ENCODE assay signal across 9 mouse cellular contexts in genomic region chr2:33486866-33487265, GRCm38 (mm10). TPM values are rescaled to one million over a fixed set of nuclear protein-coding genes. Genes with fewer than 3 reads are reported as not detected.
DNase-seq lines count a peak whose midpoint lies in the region; ATAC-seq lines count a peak whose summit lies in the region.
"Had no signal": no experiment of that assay in that cellular context is flagged by ENCODE, and none has a peak within 500 bp of the region (broad histone marks: within the 10 kb centered on the region; RNA-seq: fewer than 3 reads in every experiment).

No protein-coding gene starts in this region.

- H3K9me3 ChIP-seq in forebrain, embryonic 15.5 days: no peaks in the 10 kb centered on the region
- no peaks in the 10 kb centered on the region for H3K9me3 ChIP-seq in hindbrain, embryonic 14.5 days (ENCODE audit: control insufficient read depth, low read length)
- no peaks in the 10 kb centered on the region for H3K9me3 ChIP-seq in midbrain, embryonic 15.5 days
- H3K9me3 ChIP-seq: midbrain, embryonic 12.5 days had no signal

- no peaks in the 10 kb centered on the region for H3K36me3 ChIP-seq in forebrain, embryonic 15.5 days
- no peaks in the 10 kb centered on the region for H3K36me3 ChIP-seq in hindbrain, embryonic 14.5 days (replicated peaks; ENCODE audit: control insufficient read depth, insufficient read depth)
- H3K36me3 ChIP-seq in midbrain, embryonic 15.5 days (replicated peaks): no peaks in the 10 kb centered on the region
- H3K36me3 ChIP-seq: midbrain, embryonic 12.5 days had no signal

- peak; percentile 31; the same call in 1 of the 2 replicates for ATAC-seq in cerebellum, adult (ENCODE audit: insufficient number of reproducible peaks, low FRiP score, low TSS enrichment)
- ATAC-seq in forebrain, embryonic 15.5 days (replicated peaks): peak; percentile 48; the same call in 1 of the 2 replicates
- peak; percentile 60; the same call in 1 of the 2 replicates for ATAC-seq in hindbrain, embryonic 14.5 days (ENCODE audit: low FRiP score)
- peak; percentile 67; the same call in 1 of the 2 replicates for ATAC-seq in midbrain, embryonic 15.5 days (replicated peaks)

- no peaks in the 10 kb centered on the region; the same call in 1 of the 2 replicates for H3K27me3 ChIP-seq in forebrain, embryonic 15.5 days
- H3K27me3 ChIP-seq in hindbrain, embryonic 14.5 days (ENCODE audit: control insufficient read depth, insufficient read depth, low read length): 0 out of 2 replicates have a peak, but pooled peaks cover 5% of the 10 kb centered on the region
- peaks cover 8% of the 10 kb centered on the region; the same call in 1 of the 2 replicates for H3K27me3 ChIP-seq in midbrain, embryonic 15.5 days (replicated peaks)

- no peak overlapping the region for H3K9ac ChIP-seq in forebrain, embryonic 15.5 days (replicated peaks)
- no peak overlapping the region for H3K9ac ChIP-seq in hindbrain, embryonic 14.5 days
- H3K9ac ChIP-seq in midbrain, embryonic 15.5 days: no peak overlapping the region
- H3K9ac ChIP-seq: midbrain, embryonic 12.5 days had no signal

- H3K4me2 ChIP-seq in forebrain, embryonic 15.5 days (replicated peaks): no peak overlapping the region
- H3K4me2 ChIP-seq in hindbrain, embryonic 14.5 days (replicated peaks): no peak overlapping the region
- H3K4me2 ChIP-seq in midbrain, embryonic 15.5 days: no peak overlapping the region
- H3K4me2 ChIP-seq: midbrain, embryonic 12.5 days had no signal

- intact Hi-C loops in left cerebral cortex, postnatal 25 days (cut with DNase I): loop anchor here (1.0 to 5.0 kb wide), 4 partner anchors 55 to 248 kb away; no protein-coding TSS in a partner anchor

- no peak overlapping the region for H3K4me3 ChIP-seq in forebrain, embryonic 15.5 days
- no peak overlapping the region for H3K4me3 ChIP-seq in hindbrain, embryonic 14.5 days (replicated peaks; ENCODE audit: low read length)
- H3K4me3 ChIP-seq in midbrain, embryonic 15.5 days: no peak overlapping the region
- H3K4me3 ChIP-seq: midbrain, embryonic 12.5 days had no signal

- 6% methylated on average over 9 of the region's 9 CpGs for WGBS in forebrain, embryonic 15.5 days
- WGBS in hindbrain, embryonic 14.5 days: 8% methylated on average over 9 of the region's 9 CpGs
- WGBS in midbrain, embryonic 15.5 days: 6% methylated on average over 9 of the region's 9 CpGs

- no peaks in the 10 kb centered on the region for H3K4me1 ChIP-seq in forebrain, embryonic 15.5 days
- 0 out of 2 replicates have a peak, but pooled peaks cover 7% of the 10 kb centered on the region for H3K4me1 ChIP-seq in hindbrain, embryonic 14.5 days (replicated peaks; ENCODE audit: control insufficient read depth, insufficient read depth, low read length)
- H3K4me1 ChIP-seq in midbrain, embryonic 15.5 days: peaks cover 11% of the 10 kb centered on the region

- H3K27ac ChIP-seq in forebrain, embryonic 15.5 days (replicated peaks): no peak overlapping the region
- peak overlapping the region; percentile 27; the same call in 1 of the 2 replicates for H3K27ac ChIP-seq in hindbrain, embryonic 14.5 days
- H3K27ac ChIP-seq in midbrain, embryonic 15.5 days: peak overlapping the region; percentile 19; the same call in 1 of the 2 replicates
- H3K27ac ChIP-seq: midbrain, embryonic 12.5 days had no signal

- DNase-seq in adrenal gland, adult (ENCODE audit: inconsistent age in 2 of 2, low spot score in 1 of 2): peak; percentile 56 to 89
- DNase-seq in adrenal gland, adult 8-10 months: no peak
- DNase-seq in hindbrain, embryonic 14.5 days (ENCODE audit: low spot score): peak; percentile 89
- DNase-seq in left cerebral cortex, postnatal 25 days (ENCODE audit: low spot score in 2 of 2): peak; percentile 75 to 78
- DNase-seq in spleen, postnatal 10 days (ENCODE audit: low spot score in 2 of 2): peak; percentile 59 to 75

RNA-seq across cellular contexts. Expression of gene Zbtb43, which starts 18.5 kb away (rescaled TPM):
- 10 to 100 TPM; 18.1 to 24.5 (median 22.5) TPM for total RNA-seq in adrenal gland, adult 8-10 months (2022)
- 31.4 and 35.8 TPM in 2 replicates for polyA plus RNA-seq in forebrain, embryonic 15.5 days (2015; fragmentation: Nextera tagmentation; extraction: Ambion mirVana)
- polyA plus RNA-seq in hindbrain, embryonic 14.5 days (2014; fragmentation: Nextera tagmentation; extraction: Ambion mirVana): 30.5 and 31.6 TPM in 2 replicates
- 10 to 100 TPM; 30.9 to 36.0 TPM for total RNA-seq in left cerebral cortex, postnatal 25 days (2021)
- polyA plus RNA-seq in midbrain, embryonic 15.5 days (2015; fragmentation: Nextera tagmentation; extraction: Ambion mirVana): 25.2 and 28.4 TPM in 2 replicates

RNA-seq across cellular contexts. Expression of gene Zbtb34, which starts 55.7 kb away (rescaled TPM):
- 10 to 100 TPM in 1 of 4 experiments, 1 to 10 TPM in 3; 6.9 to 12.1 (median 8.7) TPM for total RNA-seq in adrenal gland, adult 8-10 months (2022)
- 7.1 and 8.5 TPM in 2 replicates for polyA plus RNA-seq in forebrain, embryonic 15.5 days (2015; fragmentation: Nextera tagmentation; extraction: Ambion mirVana)
- 10.6 and 11.2 TPM in 2 replicates for polyA plus RNA-seq in hindbrain, embryonic 14.5 days (2014; fragmentation: Nextera tagmentation; extraction: Ambion mirVana)
- total RNA-seq in left cerebral cortex, postnatal 25 days (2021): 10 to 100 TPM; 24.2 to 26.2 TPM
- 7.7 and 8.7 TPM in 2 replicates for polyA plus RNA-seq in midbrain, embryonic 15.5 days (2015; fragmentation: Nextera tagmentation; extraction: Ambion mirVana)
